Mouse (Mus musculus): Measurements from ENCODE around the gene Rgs17. TPM values are rescaled to one million over a fixed set of nuclear protein-coding genes. Genes with fewer than 3 reads are reported as not detected.

The Rgs17 gene
- polyA plus RNA-seq, 2 experiments, result 0.01 TPM; not detected in 1

DNA sequence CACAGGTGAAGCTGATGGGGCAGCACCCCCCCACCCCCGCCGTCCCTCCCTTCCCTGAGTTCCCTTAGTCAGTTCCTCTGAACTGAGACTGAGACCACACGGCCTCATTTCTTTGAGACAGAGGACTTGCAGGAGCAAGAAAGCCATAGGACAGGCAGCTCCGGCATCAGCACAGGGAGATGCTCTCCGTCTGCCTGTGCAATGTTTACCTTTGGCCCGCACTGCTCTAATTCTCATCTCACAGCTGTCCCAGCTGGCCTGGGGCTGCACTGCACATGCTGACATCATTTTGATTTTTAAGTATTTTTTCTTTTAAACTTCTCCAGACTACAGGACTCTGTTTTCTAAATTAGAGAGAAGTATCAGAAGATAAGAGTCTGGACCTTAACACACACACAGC is 119.3 kb downstream of the Rgs17 start:
- no peak for TF ChIP-seq CTCF (IDR thresholded peaks at IDR 0.05; ENCODE audit: low read depth)
- TF ChIP-seq EP300 (IDR thresholded peaks at IDR 0.05; ENCODE audit: low read depth), result no peak
- H3K9me3 ChIP-seq (ENCODE audit: control insufficient read depth, low read length), result no peaks in the 10 kb centered on the region
- no peaks in the 10 kb centered on the region for H3K27me3 ChIP-seq (ENCODE audit: control insufficient read depth, insufficient read depth, low read length)
- peaks cover 57% of the 10 kb centered on the region for H3K36me3 ChIP-seq (replicated peaks; ENCODE audit: control insufficient read depth, insufficient read depth, low read depth)
- H3K4me3 ChIP-seq (ENCODE audit: insufficient read depth in 1 of 2, low read depth in 2 of 2, low read length in 2 of 2), result peak overlapping the region; percentile 73 to 84
- peak overlapping the region; percentile 97 for H3K4me2 ChIP-seq (ENCODE audit: low read depth)
- 22% methylated on average over 6 of the region's 6 CpGs for WGBS (ENCODE audit: insufficient replicate concordance)
- DNase-seq (ENCODE audit: low read depth in 3 of 3, low spot score in 3 of 3) (no peak), ATAC-seq (ENCODE audit: insufficient read depth) (no peak)
- H3K4me1 ChIP-seq (replicated peaks; ENCODE audit: control insufficient read depth in 2 of 2, insufficient read depth in 2 of 2, low read length in 1 of 2), result peaks cover 24 to 25% of the 10 kb centered on the region in 2 experiments
- H3K9ac ChIP-seq (replicated peaks), result peak overlapping the region; percentile 96
- H3K27ac ChIP-seq, result no peak overlapping the region; the same call in 1 of the 2 replicates

DNA sequence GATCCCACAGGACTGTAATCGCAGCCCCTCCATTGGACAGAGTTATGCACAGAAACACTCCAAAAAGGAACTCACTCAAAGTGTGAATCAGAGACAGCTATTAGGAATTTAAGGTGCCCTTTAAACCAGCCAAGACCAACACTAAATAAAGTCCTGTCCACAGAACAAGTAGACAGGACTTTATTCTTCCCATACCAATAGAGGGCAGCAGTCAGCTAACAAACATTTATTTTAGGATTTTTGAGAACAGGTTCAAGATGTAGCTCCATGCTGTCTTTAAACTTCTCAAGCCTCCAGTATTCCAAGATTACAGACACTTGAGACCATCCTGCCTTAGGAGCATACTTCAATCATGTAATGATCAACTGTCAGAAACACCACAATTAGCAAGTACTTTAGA is 121.7 kb downstream of the Rgs17 start:
- H3K9ac ChIP-seq (replicated peaks), result no peak overlapping the region
- no peak for ATAC-seq (ENCODE audit: insufficient read depth)
- H3K27me3 ChIP-seq (ENCODE audit: control insufficient read depth, insufficient read depth, low read length), result no peaks in the 10 kb centered on the region
- peaks cover 58% of the 10 kb centered on the region for H3K36me3 ChIP-seq (replicated peaks; ENCODE audit: control insufficient read depth, insufficient read depth, low read depth)
- no peak overlapping the region; the same call in 1 of the 2 replicates for H3K4me2 ChIP-seq (ENCODE audit: low read depth)
- H3K27ac ChIP-seq, result no peak overlapping the region
- H3K4me1 ChIP-seq (replicated peaks; ENCODE audit: control insufficient read depth in 2 of 2, insufficient read depth in 2 of 2, low read length in 1 of 2), result peaks cover 11% of the 10 kb centered on the region in 2 experiments; a peak in 2 of 4 replicates
- DNase-seq (ENCODE audit: low read depth in 3 of 3, low spot score in 3 of 3), result no peak
- TF ChIP-seq EP300 (IDR thresholded peaks at IDR 0.05; ENCODE audit: low read depth), result no peak
- peak; percentile 42; the same call in 1 of the 2 replicates for TF ChIP-seq CTCF (IDR thresholded peaks at IDR 0.05; ENCODE audit: low read depth)
- no peaks in the 10 kb centered on the region for H3K9me3 ChIP-seq (ENCODE audit: control insufficient read depth, low read length)
- WGBS (ENCODE audit: insufficient replicate concordance), result 89% methylated on average over 1 of the region's 1 CpGs
- no peak overlapping the region; a peak in 1 of 4 replicates for H3K4me3 ChIP-seq (ENCODE audit: insufficient read depth in 1 of 2, low read depth in 2 of 2, low read length in 2 of 2)

DNA sequence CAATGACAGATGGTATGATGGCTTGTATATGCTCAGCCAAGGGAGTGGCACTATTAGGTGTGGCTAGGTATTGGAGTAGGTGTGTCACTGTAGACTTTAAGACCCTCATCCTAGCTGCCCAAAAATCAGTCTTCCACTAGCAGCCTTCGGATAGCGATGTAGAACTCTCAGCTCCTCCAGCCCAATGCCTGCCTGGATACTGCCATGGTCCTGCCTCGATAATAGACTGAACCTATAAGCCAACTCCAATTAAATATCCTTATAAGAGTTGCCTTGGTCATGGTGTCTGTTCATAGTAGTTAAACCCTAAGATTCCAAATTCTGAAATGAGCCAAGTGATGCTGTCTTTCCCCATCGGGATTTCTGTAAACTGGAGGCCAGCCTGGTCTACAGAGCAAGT is 124.1 kb downstream of the Rgs17 start:
- H3K4me2 ChIP-seq (ENCODE audit: low read depth), result no peak overlapping the region
- no peaks in the 10 kb centered on the region for H3K9me3 ChIP-seq (ENCODE audit: control insufficient read depth, low read length)
- peaks cover 50% of the 10 kb centered on the region for H3K36me3 ChIP-seq (replicated peaks; ENCODE audit: control insufficient read depth, insufficient read depth, low read depth)
- H3K4me1 ChIP-seq (replicated peaks; ENCODE audit: control insufficient read depth in 2 of 2, insufficient read depth in 2 of 2, low read length in 1 of 2), result peaks cover 11% of the 10 kb centered on the region in 2 experiments; a peak in 2 of 4 replicates
- H3K27ac ChIP-seq, result no peak overlapping the region
- 80% methylated on average over 4 of the region's 4 CpGs for whole genome bisulfite sequencing (ENCODE audit: insufficient replicate concordance)
- TF ChIP-seq CTCF (IDR thresholded peaks at IDR 0.05; ENCODE audit: low read depth), result no peak
- TF ChIP-seq EP300 (IDR thresholded peaks at IDR 0.05; ENCODE audit: low read depth), result no peak
- H3K9ac ChIP-seq (replicated peaks), result no peak overlapping the region
- DNase-seq (ENCODE audit: low read depth in 3 of 3, low spot score in 3 of 3) (no peak), ATAC-seq (ENCODE audit: insufficient read depth) (0 out of 2 replicates have a peak, but pooled peaks have one; percentile 21)
- H3K27me3 ChIP-seq (ENCODE audit: control insufficient read depth, insufficient read depth, low read length), result no peaks in the 10 kb centered on the region
- H3K4me3 ChIP-seq (ENCODE audit: insufficient read depth in 1 of 2, low read depth in 2 of 2, low read length in 2 of 2), result no peak overlapping the region

DNA sequence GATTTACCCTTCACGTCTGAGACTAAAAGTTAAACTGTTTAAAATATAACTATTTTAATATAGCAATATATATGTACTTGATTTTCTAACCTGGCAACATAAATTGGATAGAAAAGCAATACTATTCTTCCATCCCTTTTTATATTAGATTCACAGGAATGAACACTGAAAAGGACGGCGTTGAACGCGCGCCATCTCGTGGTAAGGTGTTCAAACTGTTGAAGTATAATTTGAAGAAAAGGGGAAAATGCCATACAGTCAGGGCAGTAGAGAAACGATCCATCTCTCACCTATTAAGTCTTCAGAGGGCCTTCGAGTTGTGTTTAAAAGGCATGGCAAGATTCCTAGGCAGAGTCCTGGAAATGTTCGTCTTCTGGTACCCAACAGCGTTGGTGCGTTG is 131.5 kb downstream of the Rgs17 start:
- Histone ChIP-seq H3K4me1 (replicated peaks; ENCODE audit: control insufficient read depth in 2 of 2, insufficient read depth in 2 of 2, low read length in 1 of 2) (no peaks in the 10 kb centered on the region), H3K4me2 (ENCODE audit: low read depth) (no peak overlapping the region), H3K27me3 (ENCODE audit: control insufficient read depth, insufficient read depth, low read length) (no peaks in the 10 kb centered on the region), H3K36me3 (replicated peaks; ENCODE audit: control insufficient read depth, insufficient read depth, low read depth) (no peaks in the 10 kb centered on the region), H3K27ac (no peak overlapping the region), H3K4me3 (ENCODE audit: insufficient read depth in 1 of 2, low read depth in 2 of 2, low read length in 2 of 2) (no peak overlapping the region), H3K9ac (replicated peaks) (no peak overlapping the region), H3K9me3 (ENCODE audit: control insufficient read depth, low read length) (no peaks in the 10 kb centered on the region)
- DNase-seq (ENCODE audit: low read depth in 3 of 3, low spot score in 3 of 3) (no peak), ATAC-seq (ENCODE audit: insufficient read depth) (no peak)
- WGBS (ENCODE audit: insufficient replicate concordance), result 16% methylated on average over 12 of the region's 12 CpGs
- TF ChIP-seq EP300 (IDR thresholded peaks at IDR 0.05; ENCODE audit: low read depth), result no peak
- peak; percentile 61 for TF ChIP-seq CTCF (IDR thresholded peaks at IDR 0.05; ENCODE audit: low read depth)

DNA sequence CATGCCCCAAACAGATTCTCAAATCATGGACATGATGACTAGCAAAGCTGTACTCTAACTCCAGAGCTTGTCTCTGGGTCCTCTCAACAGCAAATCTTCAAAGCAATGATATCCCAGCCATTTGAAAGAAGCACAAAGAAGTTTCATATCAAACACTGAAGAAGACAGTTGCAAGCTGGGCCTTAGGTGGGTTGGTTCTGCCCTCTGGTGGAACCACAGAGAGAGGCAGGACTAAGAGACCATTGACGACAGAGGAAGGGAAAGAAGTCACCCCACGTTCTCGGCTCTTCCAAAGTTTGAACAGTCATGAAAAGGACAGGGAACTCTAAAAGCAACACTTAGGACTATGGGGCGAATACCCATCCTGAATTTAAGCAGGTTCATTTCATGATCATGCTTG is 135.3 kb downstream of the Rgs17 start:
- Histone ChIP-seq H3K4me2 (ENCODE audit: low read depth) (no peak overlapping the region), H3K27ac (no peak overlapping the region), H3K4me1 (replicated peaks; ENCODE audit: control insufficient read depth in 2 of 2, insufficient read depth in 2 of 2, low read length in 1 of 2) (no peaks in the 10 kb centered on the region), H3K27me3 (ENCODE audit: control insufficient read depth, insufficient read depth, low read length) (no peaks in the 10 kb centered on the region), H3K9me3 (ENCODE audit: control insufficient read depth, low read length) (no peaks in the 10 kb centered on the region), H3K4me3 (ENCODE audit: insufficient read depth in 1 of 2, low read depth in 2 of 2, low read length in 2 of 2) (no peak overlapping the region), H3K9ac (replicated peaks) (no peak overlapping the region), H3K36me3 (replicated peaks; ENCODE audit: control insufficient read depth, insufficient read depth, low read depth) (no peaks in the 10 kb centered on the region)
- 5% methylated on average over 4 of the region's 4 CpGs for WGBS (ENCODE audit: insufficient replicate concordance)
- TF ChIP-seq EP300 (IDR thresholded peaks at IDR 0.05; ENCODE audit: low read depth) (no peak), CTCF (IDR thresholded peaks at IDR 0.05; ENCODE audit: low read depth) (peak; percentile 69)
- ATAC-seq (ENCODE audit: insufficient read depth), result no peak
- DNase-seq (ENCODE audit: low read depth in 3 of 3, low spot score in 3 of 3), result no peak

Other genes starting within 250 kb of the Rgs17 start
- 22.7 and 40.2 TPM in 2 replicates for gene Fbxo5, start 116.8 kb downstream of the Rgs17 start, polyA plus RNA-seq (2012; rRNA removed)
- 90.4 and 94.5 TPM in 2 replicates for gene Fbxo5, start 116.8 kb downstream of the Rgs17 start, polyA plus RNA-seq (2014; fragmentation: Nextera tagmentation; extraction: Ambion mirVana)
- gene Mtrf1l, start 98.5 kb downstream of the Rgs17 start, polyA plus RNA-seq (2012; rRNA removed), result 1.1 and 2.6 TPM in 2 replicates
- 5.3 and 7.2 TPM in 2 replicates for gene Mtrf1l, start 98.5 kb downstream of the Rgs17 start, polyA plus RNA-seq (2014; fragmentation: Nextera tagmentation; extraction: Ambion mirVana)

Data from liver, embryonic 14.5 days (tissue).